Mouse (Mus musculus): ENCODE measurements around the gene Dusp10. TPM values are rescaled to one million over a fixed set of nuclear protein-coding genes. Genes with fewer than 3 reads are reported as not detected.
A peak's percentile ranks its signal among the peaks of the same experiment; 100 is the strongest.

The Dusp10 gene
- total and polyA plus RNA-seq, 2 experiments from 2014 or later: 8.6 to 31.1 TPM

- no peak overlapping the region; the same call in 1 of the 2 replicates for H3K4me2 ChIP-seq (ENCODE audit: low read depth, low read length)
- DNase-seq (ENCODE audit: low spot score) (peak; percentile 2), ATAC-seq (ENCODE audit: insufficient read depth, low read depth) (no peak)
- H3K9me3 ChIP-seq (replicated peaks; ENCODE audit: control insufficient read depth, low read length): no peaks in the 10 kb centered on the region
- TF ChIP-seq CTCF (IDR thresholded peaks at IDR 0.05; ENCODE audit: low read depth) (no peak), EP300 (IDR thresholded peaks at IDR 0.05; ENCODE audit: low read depth) (no peak)
- no peak overlapping the region for H3K27ac ChIP-seq (ENCODE audit: low read depth)
- 79% methylated on average over 4 of the region's 4 CpGs for WGBS
- no peak overlapping the region for H3K4me3 ChIP-seq (ENCODE audit: low read depth, low read length)
- no peak overlapping the region for H3K9ac ChIP-seq (replicated peaks; ENCODE audit: low read depth, low read length)
- peaks cover 3% of the 10 kb centered on the region; the same call in 1 of the 2 replicates for H3K36me3 ChIP-seq (replicated peaks; ENCODE audit: control insufficient read depth, insufficient read depth, low read length)
- H3K27me3 ChIP-seq (ENCODE audit: control insufficient read depth, insufficient read depth, low read length): no peaks in the 10 kb centered on the region
- peaks cover 22% of the 10 kb centered on the region; the same call in 1 of the 2 replicates for H3K4me1 ChIP-seq (ENCODE audit: control insufficient read depth, insufficient read depth)
Measured at GRCm38 (mm10) chr1:184037802-184038201, 24.7 kb downstream of the Dusp10 start.

- H3K4me3 ChIP-seq (ENCODE audit: low read depth, low read length): no peak overlapping the region
- peaks cover 3% of the 10 kb centered on the region; the same call in 1 of the 2 replicates for H3K36me3 ChIP-seq (replicated peaks; ENCODE audit: control insufficient read depth, insufficient read depth, low read length)
- no peak overlapping the region for H3K27ac ChIP-seq (ENCODE audit: low read depth)
- 90% methylated on average over 10 of the region's 10 CpGs for WGBS
- ATAC-seq (ENCODE audit: insufficient read depth, low read depth): no peak
- no peak overlapping the region for H3K9ac ChIP-seq (replicated peaks; ENCODE audit: low read depth, low read length)
- no peak overlapping the region for H3K4me2 ChIP-seq (ENCODE audit: low read depth, low read length)
- H3K27me3 ChIP-seq (ENCODE audit: control insufficient read depth, insufficient read depth, low read length): no peaks in the 10 kb centered on the region
- H3K4me1 ChIP-seq (ENCODE audit: control insufficient read depth, insufficient read depth): peaks cover 24% of the 10 kb centered on the region; the same call in 1 of the 2 replicates
- no peaks in the 10 kb centered on the region for H3K9me3 ChIP-seq (replicated peaks; ENCODE audit: control insufficient read depth, low read length)
- DNase-seq (ENCODE audit: low spot score): peak; percentile 1
- TF ChIP-seq CTCF (IDR thresholded peaks at IDR 0.05; ENCODE audit: low read depth) (no peak), EP300 (IDR thresholded peaks at IDR 0.05; ENCODE audit: low read depth) (no peak)
Measured at GRCm38 (mm10) chr1:184039301-184039700, 26.2 kb downstream of the Dusp10 start.

- H3K4me1 ChIP-seq (ENCODE audit: control insufficient read depth, insufficient read depth): peaks cover 24% of the 10 kb centered on the region; the same call in 1 of the 2 replicates
- DNase-seq (ENCODE audit: low spot score): peak; percentile 5
- H3K9me3 ChIP-seq (replicated peaks; ENCODE audit: control insufficient read depth, low read length): no peaks in the 10 kb centered on the region
- H3K36me3 ChIP-seq (replicated peaks; ENCODE audit: control insufficient read depth, insufficient read depth, low read length): peaks cover 7% of the 10 kb centered on the region; the same call in 1 of the 2 replicates
- no peak overlapping the region for H3K9ac ChIP-seq (replicated peaks; ENCODE audit: low read depth, low read length)
- ATAC-seq (ENCODE audit: insufficient read depth, low read depth): no peak
- WGBS: 93% methylated on average over 11 of the region's 11 CpGs
- H3K27me3 ChIP-seq (ENCODE audit: control insufficient read depth, insufficient read depth, low read length): no peaks in the 10 kb centered on the region
- H3K4me3 ChIP-seq (ENCODE audit: low read depth, low read length): no peak overlapping the region
- H3K27ac ChIP-seq (ENCODE audit: low read depth): peak overlapping the region; percentile 98
- TF ChIP-seq CTCF (IDR thresholded peaks at IDR 0.05; ENCODE audit: low read depth) (no peak), EP300 (IDR thresholded peaks at IDR 0.05; ENCODE audit: low read depth) (no peak)
- H3K4me2 ChIP-seq (ENCODE audit: low read depth, low read length): no peak overlapping the region
Measured at GRCm38 (mm10) chr1:184040181-184040580, 27.1 kb downstream of the Dusp10 start.

GRCm38 (mm10) chr1:184040906-184041305 is 27.8 kb downstream of the Dusp10 start:
- ATAC-seq (ENCODE audit: insufficient read depth, low read depth) (no peak), DNase-seq (ENCODE audit: low spot score) (peak; percentile 4)
- Histone ChIP-seq H3K4me2 (ENCODE audit: low read depth, low read length) (peak overlapping the region; percentile 53; the same call in 1 of the 2 replicates), H3K27me3 (ENCODE audit: control insufficient read depth, insufficient read depth, low read length) (no peaks in the 10 kb centered on the region), H3K36me3 (replicated peaks; ENCODE audit: control insufficient read depth, insufficient read depth, low read length) (peaks cover 7% of the 10 kb centered on the region; the same call in 1 of the 2 replicates), H3K4me1 (ENCODE audit: control insufficient read depth, insufficient read depth) (peaks cover 24% of the 10 kb centered on the region; the same call in 1 of the 2 replicates), H3K4me3 (ENCODE audit: low read depth, low read length) (no peak overlapping the region), H3K9me3 (replicated peaks; ENCODE audit: control insufficient read depth, low read length) (no peaks in the 10 kb centered on the region), H3K27ac (ENCODE audit: low read depth) (peak overlapping the region; percentile 98), H3K9ac (replicated peaks; ENCODE audit: low read depth, low read length) (peak overlapping the region; percentile 58; the same call in 1 of the 2 replicates)
- WGBS: 44% methylated on average over 1 of the region's 1 CpGs
- TF ChIP-seq CTCF (IDR thresholded peaks at IDR 0.05; ENCODE audit: low read depth) (no peak), EP300 (IDR thresholded peaks at IDR 0.05; ENCODE audit: low read depth) (no peak)

GRCm38 (mm10) chr1:184041778-184042573 is 28.9 kb downstream of the Dusp10 start:
- peak overlapping the region; percentile 53 for H3K4me2 ChIP-seq (ENCODE audit: low read depth, low read length)
- no peaks in the 10 kb centered on the region for H3K27me3 ChIP-seq (ENCODE audit: control insufficient read depth, insufficient read depth, low read length)
- H3K9me3 ChIP-seq (replicated peaks; ENCODE audit: control insufficient read depth, low read length): no peaks in the 10 kb centered on the region
- peak overlapping the region; percentile 58; the same call in 1 of the 2 replicates for H3K9ac ChIP-seq (replicated peaks; ENCODE audit: low read depth, low read length)
- ATAC-seq (ENCODE audit: insufficient read depth, low read depth): peak; percentile 90
- H3K27ac ChIP-seq (ENCODE audit: low read depth): peak overlapping the region; percentile 98
- H3K36me3 ChIP-seq (replicated peaks; ENCODE audit: control insufficient read depth, insufficient read depth, low read length): peaks cover 7% of the 10 kb centered on the region; the same call in 1 of the 2 replicates
- DNase-seq (ENCODE audit: low spot score): peak; percentile 89
- 31% methylated on average over 9 of the region's 9 CpGs for WGBS
- TF ChIP-seq CTCF (IDR thresholded peaks at IDR 0.05; ENCODE audit: low read depth) (no peak), EP300 (IDR thresholded peaks at IDR 0.05; ENCODE audit: low read depth) (no peak)
- peak overlapping the region; percentile 24; the same call in 1 of the 2 replicates for H3K4me3 ChIP-seq (ENCODE audit: low read depth, low read length)
- peaks cover 24% of the 10 kb centered on the region; the same call in 1 of the 2 replicates for H3K4me1 ChIP-seq (ENCODE audit: control insufficient read depth, insufficient read depth)

Data from heart, postnatal 0 days (tissue).